Comparison of ENCODE assay signal across 8 mouse cellular contexts in genomic region chr9:118960415-118961091, GRCm38 (mm10). TPM values are rescaled to one million over a fixed set of nuclear protein-coding genes. Genes with fewer than 3 reads are reported as not detected.
DNase-seq lines count a peak whose midpoint lies in the region; ATAC-seq and TF ChIP-seq lines count a peak whose summit lies in the region.

No protein-coding gene starts in this region.

- peak; percentile 84 for TF ChIP-seq EP300 in lung, postnatal 0 days (IDR thresholded peaks at IDR 0.05)

- peak; percentile 76 for ATAC-seq in kidney, embryonic 15.5 days (replicated peaks; ENCODE audit: low FRiP score)
- ATAC-seq in lung, postnatal 0 days, result peak; percentile 88
- ATAC-seq in forebrain, embryonic 16.5 days, result no peak

- H3K36me3 ChIP-seq in kidney, embryonic 15.5 days, result peaks cover 21% of the 10 kb centered on the region
- no peaks in the 10 kb centered on the region for H3K36me3 ChIP-seq in lung, postnatal 0 days (ENCODE audit: insufficient read depth, low read length)
- H3K36me3 ChIP-seq in forebrain, embryonic 16.5 days (ENCODE audit: control insufficient read depth, insufficient read depth), result no peaks in the 10 kb centered on the region

- 13% methylated on average over 16 of the region's 16 CpGs for WGBS in kidney, embryonic 15.5 days
- WGBS in lung, postnatal 0 days, result 28% methylated on average over 16 of the region's 16 CpGs
- 68% methylated on average over 16 of the region's 16 CpGs for WGBS in forebrain, embryonic 16.5 days

- no peaks in the 10 kb centered on the region for H3K9me3 ChIP-seq in kidney, embryonic 15.5 days (replicated peaks)
- H3K9me3 ChIP-seq in lung, postnatal 0 days (ENCODE audit: low read length), result no peaks in the 10 kb centered on the region
- H3K9me3 ChIP-seq in forebrain, embryonic 16.5 days (ENCODE audit: control insufficient read depth, low read length), result no peaks in the 10 kb centered on the region

- no peak overlapping the region for H3K4me3 ChIP-seq in layer of hippocampus, adult 2 months
- no peak overlapping the region for H3K4me3 ChIP-seq in kidney, embryonic 15.5 days (replicated peaks)
- H3K4me3 ChIP-seq in lung, postnatal 0 days (ENCODE audit: low read depth, low read length), result no peak overlapping the region
- no peak overlapping the region for H3K4me3 ChIP-seq in forebrain, embryonic 16.5 days (replicated peaks; ENCODE audit: low read length)

- no peak for DNase-seq in layer of hippocampus, adult 2 months (ENCODE audit: low spot score in 2 of 2)
- no peak for DNase-seq in layer of hippocampus, adult 8-10 months (ENCODE audit: low spot score in 2 of 2)
- DNase-seq in heart, adult 11 months, result peak; percentile 98
- DNase-seq in lung, postnatal 0 days (ENCODE audit: low spot score), result peak; percentile 84
- no peak for DNase-seq in cerebellum, adult 9-10 months
- no peak for DNase-seq in left cerebral cortex, adult 8-10 months (ENCODE audit: low spot score in 2 of 2)

- H3K4me1 ChIP-seq in kidney, embryonic 15.5 days, result peaks cover 67% of the 10 kb centered on the region
- peaks cover 19% of the 10 kb centered on the region; the same call in 1 of the 2 replicates for H3K4me1 ChIP-seq in lung, postnatal 0 days (ENCODE audit: insufficient read depth, low read depth, low read length)
- H3K4me1 ChIP-seq in forebrain, embryonic 16.5 days (replicated peaks; ENCODE audit: control insufficient read depth, insufficient read depth, low read length), result peaks cover 5% of the 10 kb centered on the region; the same call in 1 of the 2 replicates

- no peak for TF ChIP-seq CTCF in layer of hippocampus, adult 2 months (conservative IDR thresholded peaks at IDR 0.05)
- TF ChIP-seq CTCF in lung, postnatal 0 days (IDR thresholded peaks at IDR 0.05), result 0 out of 2 replicates have a peak, but pooled peaks have one; percentile 3

- no peak overlapping the region; the same call in 1 of the 2 replicates for H3K9ac ChIP-seq in kidney, embryonic 15.5 days
- H3K9ac ChIP-seq in lung, postnatal 0 days (replicated peaks; ENCODE audit: low read depth), result no peak overlapping the region
- no peak overlapping the region for H3K9ac ChIP-seq in forebrain, embryonic 16.5 days (replicated peaks; ENCODE audit: low read depth, low read length)

- H3K27me3 ChIP-seq in kidney, embryonic 15.5 days, result no peaks in the 10 kb centered on the region
- H3K27me3 ChIP-seq in lung, postnatal 0 days (replicated peaks; ENCODE audit: insufficient read depth, low read length), result no peaks in the 10 kb centered on the region
- no peaks in the 10 kb centered on the region for H3K27me3 ChIP-seq in forebrain, embryonic 16.5 days (replicated peaks; ENCODE audit: control insufficient read depth, insufficient read depth, low read length)

- H3K27ac ChIP-seq in layer of hippocampus, adult 2 months, result peak overlapping the region; percentile 32; the same call in 1 of the 2 replicates
- H3K27ac ChIP-seq in kidney, embryonic 15.5 days, result peak overlapping the region; percentile 83
- H3K27ac ChIP-seq in lung, postnatal 0 days (ENCODE audit: low read length), result peak overlapping the region; percentile 74
- no peak overlapping the region for H3K27ac ChIP-seq in forebrain, embryonic 16.5 days (ENCODE audit: low read length)

- H3K4me2 ChIP-seq in kidney, embryonic 15.5 days, result peak overlapping the region; percentile 40
- H3K4me2 ChIP-seq in lung, postnatal 0 days (replicated peaks; ENCODE audit: low read depth, low read length), result peak overlapping the region; percentile 12; the same call in 1 of the 2 replicates
- H3K4me2 ChIP-seq in forebrain, embryonic 16.5 days (ENCODE audit: low read length), result no peak overlapping the region

RNA-seq across cellular contexts. Expression of gene Ctdspl, which starts 34.3 kb away (rescaled TPM):
- total RNA-seq in layer of hippocampus, adult 2 months (2021), result 10 to 100 TPM; 23.9 to 28.0 TPM
- 10 to 100 TPM; 24.7 to 30.4 (median 28.1) TPM for total RNA-seq in layer of hippocampus, adult 8-10 months (2022)
- 24.9 and 26.2 TPM in 2 replicates for polyA plus RNA-seq in kidney, embryonic 15.5 days (2015; fragmentation: Nextera tagmentation; extraction: Ambion mirVana)
- 27.8 and 29.9 TPM in 2 replicates for polyA plus RNA-seq in lung, postnatal 0 days (2015; fragmentation: Nextera tagmentation; extraction: Ambion mirVana)
- polyA plus RNA-seq in forebrain, embryonic 16.5 days (2015; fragmentation: Nextera tagmentation; extraction: Ambion mirVana), result 7.2 and 8.8 TPM in 2 replicates
- total RNA-seq in left cerebral cortex, adult 8-10 months (2022), result 10 to 100 TPM; 36.1 to 37.2 (median 36.4) TPM

Comparison
In these comparisons a context has a peak if more than half of its experiments do, and no peak if none do; other contexts are left out.
1. DNase-seq: peak in heart, adult 11 months (single experiment) and lung, postnatal 0 days (single experiment); none in layer of hippocampus, adult 2 months (0 of 2), layer of hippocampus, adult 8-10 months (0 of 2), cerebellum, adult 9-10 months (single experiment) and left cerebral cortex, adult 8-10 months (0 of 2).